Mouse (Mus musculus) forebrain, embryonic 11.5 days (tissue): Measurements from ENCODE around the gene Fmo3. TPM values are rescaled to one million over a fixed set of nuclear protein-coding genes. Genes with fewer than 3 reads are reported as not detected.

Source experiments
- ATAC-seq: fragments of 200-750 bp; cut with Nextera tagmentation; replicated peaks from 2 replicates; pipeline ENCODE4 v1.8.0; 2017; ENCODE audit warnings: moderate TSS enrichment; ENCODE audit not compliant: low FRiP score
- DNase-seq: peaks from one replicate; pipeline ENCODE4 v3.0.0-alpha.2; 2017; ENCODE audit warnings: low spot score
- H3K27ac ChIP-seq: fragments of 300-500 bp; sonication (generic); 2 replicates; pipeline ENCODE4 v1.5.1; 2014; ENCODE audit warnings: low read depth, low read length
- H3K27me3 ChIP-seq: fragments of 300-500 bp; sonication (generic); 2 replicates; pipeline ENCODE4 v1.6.1; 2014; ENCODE audit warnings: mild to moderate bottlenecking, low read length, mixed read lengths; ENCODE audit not compliant: control insufficient read depth, insufficient read depth
- H3K36me3 ChIP-seq: fragments of 300-500 bp; sonication (generic); 2 replicates; pipeline ENCODE4 v1.6.1; 2014; ENCODE audit warnings: mild to moderate bottlenecking, low read length, moderate library complexity, mixed read lengths; ENCODE audit not compliant: control insufficient read depth, insufficient read depth
- H3K4me1 ChIP-seq: fragments of 300-500 bp; sonication (generic); replicated peaks from 2 replicates; pipeline ENCODE4 v1.6.1; 2014; ENCODE audit warnings: low read length, mixed read lengths; ENCODE audit not compliant: control insufficient read depth, insufficient read depth
- H3K4me2 ChIP-seq: fragments of 300-500 bp; sonication (generic); 2 replicates; pipeline ENCODE4 v1.6.1; 2014; ENCODE audit warnings: low read depth, mild to moderate bottlenecking, low read length, moderate library complexity, mixed read lengths; ENCODE audit not compliant: severe bottlenecking
- H3K4me3 ChIP-seq: fragments of 300-500 bp; sonication (generic); 2 replicates; pipeline ENCODE4 v1.5.1; 2014; ENCODE audit warnings: low read depth, low read length
- H3K9ac ChIP-seq: fragments of 300-500 bp; sonication (generic); 2 replicates; pipeline ENCODE4 v1.6.1; 2014; ENCODE audit warnings: low read length
- H3K9me3 ChIP-seq: fragments of 300-500 bp; sonication (generic); 2 replicates; pipeline ENCODE4 v1.6.1; 2016; ENCODE audit warnings: low read length, mixed read lengths; ENCODE audit not compliant: control insufficient read depth
- WGBS: fragments of 180-500 bp; shearing (Covaris S2); extraction: QIAGEN DNeasy Blood & Tissue Kit; methylation state at CpG from one replicate; pipeline ENCODE4 v1.1.7; 2014; 5-methylcytosine and 5-hydroxymethylcytosine counted together
- polyA plus RNA-seq: library from polyadenylated mRNA; unstranded; fragments of >200 nt; fragmentation: Nextera tagmentation; extraction: Ambion mirVana; gene quantifications from 2 replicates; pipeline ENCODE4 v1.2.1, GENCODE M21; 2014

Gene Fmo3
- not detected in 2 replicates for polyA plus RNA-seq

- Histone ChIP-seq H3K27ac (no peak within 1 kb of the TSS), H3K4me1 (no peaks in the 10 kb centered on the region), H3K36me3 (no peaks in the 10 kb centered on the region), H3K9ac (no peak within 1 kb of the TSS), H3K9me3 (no peaks in the 10 kb centered on the region), H3K4me3 (no peak within 1 kb of the TSS), H3K27me3 (no peaks in the 10 kb centered on the region), H3K4me2 (no peak within 1 kb of the TSS)
- WGBS = 79% methylated on average over 1 of the region's 1 CpGs
- DNase-seq (no peak), ATAC-seq (no peak)
These were observed at the start of gene Fmo3 for GRCm38 (mm10) chr1:162984428-162984827. TSS of gene Fmo3 (minus strand) at chr1:162984528.

- Histone ChIP-seq H3K4me2 (no peak overlapping the region), H3K36me3 (no peaks in the 10 kb centered on the region), H3K27me3 (no peaks in the 10 kb centered on the region), H3K9ac (no peak overlapping the region), H3K4me1 (no peaks in the 10 kb centered on the region), H3K4me3 (no peak overlapping the region), H3K27ac (no peak overlapping the region), H3K9me3 (no peaks in the 10 kb centered on the region)
- no peak for DNase-seq
- no peak for ATAC-seq
These were observed 38.7 kb upstream of the Fmo3 start for GRCm38 (mm10) chr1:163023075-163023474.

GRCm38 (mm10) chr1:163009220-163009619 is 24.9 kb upstream of the Fmo3 start:
- no peak overlapping the region for H3K4me2 ChIP-seq
- H3K4me1 ChIP-seq = no peaks in the 10 kb centered on the region
- H3K9ac ChIP-seq = no peak overlapping the region
- H3K27me3 ChIP-seq = no peaks in the 10 kb centered on the region
- no peaks in the 10 kb centered on the region for H3K36me3 ChIP-seq
- no peak for ATAC-seq
- DNase-seq = no peak
- H3K27ac ChIP-seq = no peak overlapping the region
- 80% methylated on average over 3 of the region's 3 CpGs for WGBS
- no peaks in the 10 kb centered on the region for H3K9me3 ChIP-seq
- no peak overlapping the region for H3K4me3 ChIP-seq

- no peak for DNase-seq
- Histone ChIP-seq H3K27me3 (no peaks in the 10 kb centered on the region), H3K4me2 (no peak overlapping the region), H3K27ac (no peak overlapping the region), H3K4me3 (no peak overlapping the region), H3K4me1 (no peaks in the 10 kb centered on the region), H3K36me3 (no peaks in the 10 kb centered on the region), H3K9me3 (no peaks in the 10 kb centered on the region), H3K9ac (no peak overlapping the region)
- no peak for ATAC-seq
- WGBS = 91% methylated on average over 2 of the region's 2 CpGs
These were observed 19.2 kb upstream of the Fmo3 start for GRCm38 (mm10) chr1:163003496-163003895.

- Histone ChIP-seq H3K27me3 (no peaks in the 10 kb centered on the region), H3K27ac (no peak overlapping the region), H3K4me3 (no peak overlapping the region), H3K36me3 (no peaks in the 10 kb centered on the region), H3K4me1 (no peaks in the 10 kb centered on the region), H3K4me2 (no peak overlapping the region), H3K9ac (no peak overlapping the region), H3K9me3 (no peaks in the 10 kb centered on the region)
- ATAC-seq (no peak), DNase-seq (no peak)
- 83% methylated on average over 4 of the region's 4 CpGs for WGBS
These were observed 17.0 kb upstream of the Fmo3 start for GRCm38 (mm10) chr1:163001271-163001829.

GRCm38 (mm10) chr1:162987546-162987945 is 3.2 kb upstream of the Fmo3 start:
- ATAC-seq (no peak), DNase-seq (no peak)
- Histone ChIP-seq H3K27ac (no peak overlapping the region), H3K36me3 (no peaks in the 10 kb centered on the region), H3K27me3 (no peaks in the 10 kb centered on the region), H3K9ac (no peak overlapping the region), H3K9me3 (no peaks in the 10 kb centered on the region), H3K4me2 (no peak overlapping the region), H3K4me3 (no peak overlapping the region), H3K4me1 (no peaks in the 10 kb centered on the region)
- WGBS = 94% methylated on average over 3 of the region's 3 CpGs

- H3K36me3 ChIP-seq = no peaks in the 10 kb centered on the region
- ATAC-seq = no peak
- no peak overlapping the region for H3K4me2 ChIP-seq
- DNase-seq = no peak
- H3K27ac ChIP-seq = no peak overlapping the region
- no peaks in the 10 kb centered on the region for H3K4me1 ChIP-seq
- H3K27me3 ChIP-seq = no peaks in the 10 kb centered on the region
- H3K9ac ChIP-seq = no peak overlapping the region
- no peak overlapping the region for H3K4me3 ChIP-seq
- no peaks in the 10 kb centered on the region for H3K9me3 ChIP-seq
- WGBS = 91% methylated on average over 1 of the region's 1 CpGs
These were observed 2.4 kb upstream of the Fmo3 start for GRCm38 (mm10) chr1:162986777-162987176.

- ATAC-seq (no peak), DNase-seq (no peak)
- H3K27me3 ChIP-seq = no peaks in the 10 kb centered on the region
- no peak overlapping the region for H3K4me3 ChIP-seq
- H3K9ac ChIP-seq = no peak overlapping the region
- no peaks in the 10 kb centered on the region for H3K4me1 ChIP-seq
- no peaks in the 10 kb centered on the region for H3K9me3 ChIP-seq
- no peak overlapping the region for H3K4me2 ChIP-seq
- H3K27ac ChIP-seq = no peak overlapping the region
- WGBS = 88% methylated on average over 2 of the region's 2 CpGs
- H3K36me3 ChIP-seq = no peaks in the 10 kb centered on the region
These were observed 1.9 kb upstream of the Fmo3 start for GRCm38 (mm10) chr1:162986121-162986748.

GRCm38 (mm10) chr1:162963556-162963955 is 20.8 kb downstream of the Fmo3 start:
- H3K9ac ChIP-seq = no peak overlapping the region
- no peak overlapping the region for H3K27ac ChIP-seq
- DNase-seq (no peak), ATAC-seq (no peak)
- H3K27me3 ChIP-seq = no peaks in the 10 kb centered on the region
- H3K36me3 ChIP-seq = no peaks in the 10 kb centered on the region
- H3K4me3 ChIP-seq = no peak overlapping the region
- WGBS = 76% methylated on average over 2 of the region's 2 CpGs
- no peaks in the 10 kb centered on the region for H3K4me1 ChIP-seq
- no peak overlapping the region for H3K4me2 ChIP-seq
- H3K9me3 ChIP-seq = no peaks in the 10 kb centered on the region
